Mouse (Mus musculus): ENCODE results near the gene Cbfa2t3. TPM values are rescaled to one million over a fixed set of nuclear protein-coding genes. Genes with fewer than 3 reads are reported as not detected.
"Not testable (repeated sequence)": the region's sequence is repeated elsewhere in the genome, so short reads cannot be mapped to it uniquely, and the experiment has no call there.

The Cbfa2t3 gene
- total and polyA plus RNA-seq, 3 experiments: 10.9 to 22.3 (median 21.8) TPM

GRCm38 (mm10) chr8:122636803-122637175 is 62.1 kb downstream of the Cbfa2t3 start:
- intact Hi-C loops (cut with DNase I): no loop called here
- H3K27ac ChIP-seq: peak overlapping the region; percentile 80
- 62% methylated on average over 9 of the region's 9 CpGs for WGBS

GRCm38 (mm10) chr8:122635878-122636802 is 62.8 kb downstream of the Cbfa2t3 start:
- H3K27me3 ChIP-seq (ENCODE audit: control insufficient read depth, insufficient read depth, low read length): no peaks in the 10 kb centered on the region
- H3K9ac ChIP-seq (ENCODE audit: low read depth, low read length): no peak overlapping the region
- no peaks in the 10 kb centered on the region for H3K36me3 ChIP-seq (ENCODE audit: control insufficient read depth, insufficient read depth, low read length)
- H3K4me1 ChIP-seq (ENCODE audit: control insufficient read depth, insufficient read depth, low read length): peaks cover 8% of the 10 kb centered on the region
- intact Hi-C loops (cut with DNase I): no loop called here
- H3K4me3 ChIP-seq: no peak overlapping the region
- WGBS: 61% methylated on average over 14 of the region's 14 CpGs
- peak overlapping the region; percentile 80; the same call in 1 of the 2 replicates for H3K27ac ChIP-seq
- H3K79me2 ChIP-seq (replicated peaks; ENCODE audit: control insufficient read depth, insufficient read depth, low read length): no peaks in the 10 kb centered on the region
- TF ChIP-seq CTCF (IDR thresholded peaks at IDR 0.05): no peak
- no peak for DNase-seq

More at GRCm38 (mm10) chr8:122636803-122637175, 62.1 kb downstream of the Cbfa2t3 start:
- Histone ChIP-seq H3K36me3 (ENCODE audit: control insufficient read depth, insufficient read depth, low read length) (no peaks in the 10 kb centered on the region), H3K79me2 (replicated peaks; ENCODE audit: control insufficient read depth, insufficient read depth, low read length) (no peaks in the 10 kb centered on the region), H3K4me1 (ENCODE audit: control insufficient read depth, insufficient read depth, low read length) (peaks cover 8% of the 10 kb centered on the region), H3K9ac (ENCODE audit: low read depth, low read length) (no peak overlapping the region; the same call in 1 of the 2 replicates), H3K27me3 (ENCODE audit: control insufficient read depth, insufficient read depth, low read length) (no peaks in the 10 kb centered on the region), H3K4me3 (no peak overlapping the region)
- DNase-seq: peak; percentile 57 to 74
- no peak for TF ChIP-seq POLR2A (IDR thresholded peaks at IDR 0.05; ENCODE audit: insufficient read depth, low read depth, low read length)
- TF ChIP-seq CTCF (IDR thresholded peaks at IDR 0.05): no peak
- peak; percentile 57; the same call in 1 of the 2 replicates for TF ChIP-seq EP300 (IDR thresholded peaks at IDR 0.05; ENCODE audit: insufficient read depth, low read depth, low read length)

- DNase-seq: no peak
- Histone ChIP-seq H3K79me2 (replicated peaks; ENCODE audit: control insufficient read depth, insufficient read depth, low read length) (no peaks in the 10 kb centered on the region), H3K4me1 (ENCODE audit: control insufficient read depth, insufficient read depth, low read length) (peaks cover 6% of the 10 kb centered on the region; the same call in 1 of the 2 replicates), H3K9ac (ENCODE audit: low read depth, low read length) (no peak overlapping the region), H3K4me3 (no peak overlapping the region), H3K36me3 (ENCODE audit: control insufficient read depth, insufficient read depth, low read length) (no peaks in the 10 kb centered on the region), H3K27me3 (ENCODE audit: control insufficient read depth, insufficient read depth, low read length) (no peaks in the 10 kb centered on the region), H3K27ac (no peak overlapping the region)
- TF ChIP-seq CTCF (IDR thresholded peaks at IDR 0.05) (no peak), EP300 (IDR thresholded peaks at IDR 0.05; ENCODE audit: insufficient read depth, low read depth, low read length) (no peak), POLR2A (IDR thresholded peaks at IDR 0.05; ENCODE audit: insufficient read depth, low read depth, low read length) (no peak)
- 93% methylated on average over 14 of the region's 14 CpGs for WGBS
- intact Hi-C loops (cut with DNase I): no loop called here
Measured at GRCm38 (mm10) chr8:122633205-122633604, 65.7 kb downstream of the Cbfa2t3 start.

- not testable (repeated sequence) for H3K27me3 ChIP-seq (ENCODE audit: control insufficient read depth, insufficient read depth, low read length)
- WGBS: 75% methylated on average over 3 of the region's 3 CpGs
Measured at GRCm38 (mm10) chr8:122632134-122632533, 66.8 kb downstream of the Cbfa2t3 start.

GRCm38 (mm10) chr8:122630696-122631095 is 68.2 kb downstream of the Cbfa2t3 start:
- no peak overlapping the region for H3K27ac ChIP-seq
- H3K4me1 ChIP-seq (ENCODE audit: control insufficient read depth, insufficient read depth, low read length): no peaks in the 10 kb centered on the region; the same call in 1 of the 2 replicates
- H3K27me3 ChIP-seq (ENCODE audit: control insufficient read depth, insufficient read depth, low read length): no peaks in the 10 kb centered on the region
- TF ChIP-seq EP300 (IDR thresholded peaks at IDR 0.05; ENCODE audit: insufficient read depth, low read depth, low read length): no peak
- no peak for TF ChIP-seq POLR2A (IDR thresholded peaks at IDR 0.05; ENCODE audit: insufficient read depth, low read depth, low read length)
- no peak for TF ChIP-seq CTCF (IDR thresholded peaks at IDR 0.05)
- H3K36me3 ChIP-seq (ENCODE audit: control insufficient read depth, insufficient read depth, low read length): no peaks in the 10 kb centered on the region
- H3K4me3 ChIP-seq: no peak overlapping the region
- H3K79me2 ChIP-seq (replicated peaks; ENCODE audit: control insufficient read depth, insufficient read depth, low read length): no peaks in the 10 kb centered on the region
- no peak for DNase-seq
- intact Hi-C loops (cut with DNase I): no loop called here
- no peak overlapping the region for H3K9ac ChIP-seq (ENCODE audit: low read depth, low read length)
- 67% methylated on average over 22 of the region's 22 CpGs for WGBS

More at GRCm38 (mm10) chr8:122632134-122632533, 66.8 kb downstream of the Cbfa2t3 start:
- peak; percentile 21 for TF ChIP-seq CTCF (IDR thresholded peaks at IDR 0.05)
- H3K79me2 ChIP-seq (replicated peaks; ENCODE audit: control insufficient read depth, insufficient read depth, low read length); DNase-seq; H3K27ac ChIP-seq; H3K36me3 ChIP-seq (ENCODE audit: control insufficient read depth, insufficient read depth, low read length); intact Hi-C loops (cut with DNase I); H3K4me1 ChIP-seq (ENCODE audit: control insufficient read depth, insufficient read depth, low read length); H3K4me3 ChIP-seq; H3K9ac ChIP-seq (ENCODE audit: low read depth, low read length): not testable (repeated sequence)

GRCm38 (mm10) chr8:122629388-122629787 is 69.5 kb downstream of the Cbfa2t3 start:
- H3K27ac ChIP-seq: no peak overlapping the region
- TF ChIP-seq CTCF (IDR thresholded peaks at IDR 0.05): no peak
- no peak for TF ChIP-seq EP300 (IDR thresholded peaks at IDR 0.05; ENCODE audit: insufficient read depth, low read depth, low read length)
- no peak for TF ChIP-seq POLR2A (IDR thresholded peaks at IDR 0.05; ENCODE audit: insufficient read depth, low read depth, low read length)
- WGBS: 79% methylated on average over 10 of the region's 10 CpGs
- peaks cover 4% of the 10 kb centered on the region for H3K4me1 ChIP-seq (ENCODE audit: control insufficient read depth, insufficient read depth, low read length)
- intact Hi-C loops (cut with DNase I): no loop called here
- H3K36me3 ChIP-seq (ENCODE audit: control insufficient read depth, insufficient read depth, low read length): no peaks in the 10 kb centered on the region
- H3K79me2 ChIP-seq (replicated peaks; ENCODE audit: control insufficient read depth, insufficient read depth, low read length): no peaks in the 10 kb centered on the region
- no peaks in the 10 kb centered on the region for H3K27me3 ChIP-seq (ENCODE audit: control insufficient read depth, insufficient read depth, low read length)
- H3K9ac ChIP-seq (ENCODE audit: low read depth, low read length): no peak overlapping the region
- no peak overlapping the region for H3K4me3 ChIP-seq
- DNase-seq: no peak
